Mouse (Mus musculus): ENCODE results near the gene Pgap3. TPM values are rescaled to one million over a fixed set of nuclear protein-coding genes. Genes with fewer than 3 reads are reported as not detected.

The Pgap3 gene
- polyA plus RNA-seq, 1 experiment: 28.1 TPM

- Histone ChIP-seq H3K4me3 (replicated peaks; ENCODE audit: extremely low read depth, low read depth, low read length) (no peak overlapping the region), H3K4me1 (ENCODE audit: control insufficient read depth, insufficient read depth, low read length) (peaks cover 11% of the 10 kb centered on the region)
- no peak for TF ChIP-seq POLR2A (IDR thresholded peaks at IDR 0.05; ENCODE audit: borderline replicate concordance, extremely low read depth, low read depth, low read length)
- no peak for TF ChIP-seq CTCF (IDR thresholded peaks at IDR 0.05; ENCODE audit: insufficient read depth, low read length)
- 37% methylated on average over 6 of the region's 6 CpGs for whole genome bisulfite sequencing
- no peak for DNase-seq
These were observed 6.0 kb downstream of the Pgap3 start for GRCm38 (mm10) chr11:98394301-98394700.

- no peak for TF ChIP-seq CTCF (IDR thresholded peaks at IDR 0.05; ENCODE audit: insufficient read depth, low read length)
- no peak for TF ChIP-seq POLR2A (IDR thresholded peaks at IDR 0.05; ENCODE audit: borderline replicate concordance, extremely low read depth, low read depth, low read length)
- Histone ChIP-seq H3K4me1 (ENCODE audit: control insufficient read depth, insufficient read depth, low read length) (peaks cover 11% of the 10 kb centered on the region), H3K4me3 (replicated peaks; ENCODE audit: extremely low read depth, low read depth, low read length) (no peak overlapping the region)
- 60% methylated on average over 6 of the region's 6 CpGs for WGBS
- peak; percentile 72 for DNase-seq
These were observed 7.0 kb downstream of the Pgap3 start for GRCm38 (mm10) chr11:98393317-98393716.

GRCm38 (mm10) chr11:98392645-98393044 lies 7.6 kb downstream of the Pgap3 start:
- TF ChIP-seq POLR2A (IDR thresholded peaks at IDR 0.05; ENCODE audit: borderline replicate concordance, extremely low read depth, low read depth, low read length): no peak
- H3K4me1 ChIP-seq (ENCODE audit: control insufficient read depth, insufficient read depth, low read length): peaks cover 11% of the 10 kb centered on the region
- H3K4me3 ChIP-seq (replicated peaks; ENCODE audit: extremely low read depth, low read depth, low read length): no peak overlapping the region
- DNase-seq: no peak
- 71% methylated on average over 4 of the region's 4 CpGs for WGBS

- no peak for DNase-seq
- WGBS: 36% methylated on average over 8 of the region's 8 CpGs
- H3K4me1 ChIP-seq (ENCODE audit: control insufficient read depth, insufficient read depth, low read length): peaks cover 11% of the 10 kb centered on the region
- no peak overlapping the region for H3K4me3 ChIP-seq (replicated peaks; ENCODE audit: extremely low read depth, low read depth, low read length)
- TF ChIP-seq CTCF (IDR thresholded peaks at IDR 0.05; ENCODE audit: insufficient read depth, low read length) (no peak), POLR2A (IDR thresholded peaks at IDR 0.05; ENCODE audit: borderline replicate concordance, extremely low read depth, low read depth, low read length) (no peak)
These were observed 8.3 kb downstream of the Pgap3 start for GRCm38 (mm10) chr11:98392034-98392433.

- no peak for DNase-seq
- TF ChIP-seq CTCF (IDR thresholded peaks at IDR 0.05; ENCODE audit: insufficient read depth, low read length) (no peak), POLR2A (IDR thresholded peaks at IDR 0.05; ENCODE audit: borderline replicate concordance, extremely low read depth, low read depth, low read length) (no peak)
- 82% methylated on average over 12 of the region's 12 CpGs for WGBS
- H3K4me3 ChIP-seq (replicated peaks; ENCODE audit: extremely low read depth, low read depth, low read length): no peak overlapping the region
- peaks cover 9% of the 10 kb centered on the region for H3K4me1 ChIP-seq (ENCODE audit: control insufficient read depth, insufficient read depth, low read length)
These were observed 10.1 kb downstream of the Pgap3 start for GRCm38 (mm10) chr11:98390141-98390540.

GRCm38 (mm10) chr11:98389221-98389780 lies 11.0 kb downstream of the Pgap3 start:
- peaks cover 8% of the 10 kb centered on the region for H3K4me1 ChIP-seq (ENCODE audit: control insufficient read depth, insufficient read depth, low read length)
- DNase-seq: peak; percentile 57

GRCm38 (mm10) chr11:98388282-98388681 lies 12.0 kb downstream of the Pgap3 start:
- H3K4me1 ChIP-seq (ENCODE audit: control insufficient read depth, insufficient read depth, low read length): peaks cover 5% of the 10 kb centered on the region; the same call in 1 of the 2 replicates
- TF ChIP-seq POLR2A (IDR thresholded peaks at IDR 0.05; ENCODE audit: borderline replicate concordance, extremely low read depth, low read depth, low read length) (peak; percentile 3; the same call in 1 of the 2 replicates), CTCF (IDR thresholded peaks at IDR 0.05; ENCODE audit: insufficient read depth, low read length) (0 out of 2 replicates have a peak, but pooled peaks have one; percentile 13)
- no peak for DNase-seq
- no peak overlapping the region for H3K4me3 ChIP-seq (replicated peaks; ENCODE audit: extremely low read depth, low read depth, low read length)
- WGBS: 57% methylated on average over 10 of the region's 10 CpGs

More at GRCm38 (mm10) chr11:98389221-98389780, 11.0 kb downstream of the Pgap3 start:
- 30% methylated on average over 9 of the region's 9 CpGs for WGBS
- TF ChIP-seq CTCF (IDR thresholded peaks at IDR 0.05; ENCODE audit: insufficient read depth, low read length): peak; percentile 68
- no peak for TF ChIP-seq POLR2A (IDR thresholded peaks at IDR 0.05; ENCODE audit: borderline replicate concordance, extremely low read depth, low read depth, low read length)
- H3K4me3 ChIP-seq (replicated peaks; ENCODE audit: extremely low read depth, low read depth, low read length): no peak overlapping the region

- Histone ChIP-seq H3K4me1 (ENCODE audit: control insufficient read depth, insufficient read depth, low read length) (peaks cover 3% of the 10 kb centered on the region; the same call in 1 of the 2 replicates), H3K4me3 (replicated peaks; ENCODE audit: extremely low read depth, low read depth, low read length) (no peak overlapping the region)
- DNase-seq: no peak
- 51% methylated on average over 14 of the region's 14 CpGs for WGBS
- TF ChIP-seq CTCF (IDR thresholded peaks at IDR 0.05; ENCODE audit: insufficient read depth, low read length) (no peak), POLR2A (IDR thresholded peaks at IDR 0.05; ENCODE audit: borderline replicate concordance, extremely low read depth, low read depth, low read length) (no peak)
These were observed 13.2 kb downstream of the Pgap3 start for GRCm38 (mm10) chr11:98387056-98387577.

GRCm38 (mm10) chr11:98386596-98386995 lies 13.7 kb downstream of the Pgap3 start:
- no peak for DNase-seq
- TF ChIP-seq POLR2A (IDR thresholded peaks at IDR 0.05; ENCODE audit: borderline replicate concordance, extremely low read depth, low read depth, low read length) (no peak), CTCF (IDR thresholded peaks at IDR 0.05; ENCODE audit: insufficient read depth, low read length) (no peak)
- Histone ChIP-seq H3K4me1 (ENCODE audit: control insufficient read depth, insufficient read depth, low read length) (peaks cover 3% of the 10 kb centered on the region; the same call in 1 of the 2 replicates), H3K4me3 (replicated peaks; ENCODE audit: extremely low read depth, low read depth, low read length) (no peak overlapping the region)
- WGBS: 15% methylated on average over 24 of the region's 24 CpGs
